Mouse (Mus musculus): ENCODE data around the gene Atg7. TPM values are rescaled to one million over a fixed set of nuclear protein-coding genes. Genes with fewer than 3 reads are reported as not detected.

Gene Atg7
- polyA plus RNA-seq, 1 experiment from 2014 or later: 10.9 TPM

GRCm38 (mm10) chr6:114838872-114839271, 196.0 kb downstream of the Atg7 start:
- no peaks in the 10 kb centered on the region for H3K36me3 ChIP-seq (replicated peaks; ENCODE audit: insufficient read depth, low read length)
- no peak overlapping the region for H3K4me3 ChIP-seq (ENCODE audit: low read depth, low read length)
- no peaks in the 10 kb centered on the region for H3K9me3 ChIP-seq (ENCODE audit: low read length)
- H3K4me2 ChIP-seq (ENCODE audit: low read depth, low read length): no peak overlapping the region
- H3K4me1 ChIP-seq (ENCODE audit: insufficient read depth): peaks cover 7% of the 10 kb centered on the region
- 87% methylated on average over 4 of the region's 4 CpGs for WGBS (ENCODE audit: insufficient replicate concordance)
- no peak overlapping the region for H3K9ac ChIP-seq (replicated peaks)
- TF ChIP-seq CTCF (IDR thresholded peaks at IDR 0.05; ENCODE audit: low read depth) (no peak), EP300 (IDR thresholded peaks at IDR 0.05; ENCODE audit: low read depth) (no peak)
- ATAC-seq (no peak), DNase-seq (no peak)
- H3K27me3 ChIP-seq (ENCODE audit: insufficient read depth, low read length): no peaks in the 10 kb centered on the region
- H3K27ac ChIP-seq (ENCODE audit: low read depth): no peak overlapping the region

GRCm38 (mm10) chr6:114840012-114840411, 197.1 kb downstream of the Atg7 start:
- H3K27ac ChIP-seq (ENCODE audit: low read depth): no peak overlapping the region
- no peak for DNase-seq
- WGBS (ENCODE audit: insufficient replicate concordance): 59% methylated on average over 7 of the region's 7 CpGs
- H3K4me3 ChIP-seq (ENCODE audit: low read depth, low read length): no peak overlapping the region
- ATAC-seq: no peak
- H3K36me3 ChIP-seq (replicated peaks; ENCODE audit: insufficient read depth, low read length): no peaks in the 10 kb centered on the region
- no peaks in the 10 kb centered on the region for H3K9me3 ChIP-seq (ENCODE audit: low read length)
- H3K27me3 ChIP-seq (ENCODE audit: insufficient read depth, low read length): no peaks in the 10 kb centered on the region
- no peak overlapping the region for H3K9ac ChIP-seq (replicated peaks)
- H3K4me1 ChIP-seq (ENCODE audit: insufficient read depth): 0 out of 2 replicates have a peak, but pooled peaks cover 2% of the 10 kb centered on the region
- H3K4me2 ChIP-seq (ENCODE audit: low read depth, low read length): no peak overlapping the region
- no peak for TF ChIP-seq EP300 (IDR thresholded peaks at IDR 0.05; ENCODE audit: low read depth)
- TF ChIP-seq CTCF (IDR thresholded peaks at IDR 0.05; ENCODE audit: low read depth): no peak

GRCm38 (mm10) chr6:114842131-114842530, 199.2 kb downstream of the Atg7 start:
- TF ChIP-seq CTCF (IDR thresholded peaks at IDR 0.05; ENCODE audit: low read depth): no peak
- no peak for TF ChIP-seq EP300 (IDR thresholded peaks at IDR 0.05; ENCODE audit: low read depth)
- 61% methylated on average over 3 of the region's 3 CpGs for WGBS (ENCODE audit: insufficient replicate concordance)

GRCm38 (mm10) chr6:114842863-114843262, 200.0 kb downstream of the Atg7 start:
- Histone ChIP-seq H3K27me3 (ENCODE audit: insufficient read depth, low read length) (no peaks in the 10 kb centered on the region), H3K4me2 (ENCODE audit: low read depth, low read length) (no peak overlapping the region), H3K9me3 (ENCODE audit: low read length) (no peaks in the 10 kb centered on the region), H3K4me1 (ENCODE audit: insufficient read depth) (no peaks in the 10 kb centered on the region; the same call in 1 of the 2 replicates), H3K4me3 (ENCODE audit: low read depth, low read length) (no peak overlapping the region), H3K36me3 (replicated peaks; ENCODE audit: insufficient read depth, low read length) (no peaks in the 10 kb centered on the region), H3K9ac (replicated peaks) (no peak overlapping the region), H3K27ac (ENCODE audit: low read depth) (no peak overlapping the region)
- no peak for DNase-seq
- TF ChIP-seq CTCF (IDR thresholded peaks at IDR 0.05; ENCODE audit: low read depth) (no peak), EP300 (IDR thresholded peaks at IDR 0.05; ENCODE audit: low read depth) (no peak)
- 85% methylated on average over 2 of the region's 2 CpGs for WGBS (ENCODE audit: insufficient replicate concordance)
- ATAC-seq: no peak

More at GRCm38 (mm10) chr6:114842131-114842530, 199.2 kb downstream of the Atg7 start:
- DNase-seq: no peak
- Histone ChIP-seq H3K4me1 (ENCODE audit: insufficient read depth) (no peaks in the 10 kb centered on the region), H3K27me3 (ENCODE audit: insufficient read depth, low read length) (no peaks in the 10 kb centered on the region), H3K9ac (replicated peaks) (no peak overlapping the region), H3K4me2 (ENCODE audit: low read depth, low read length) (no peak overlapping the region), H3K36me3 (replicated peaks; ENCODE audit: insufficient read depth, low read length) (no peaks in the 10 kb centered on the region), H3K27ac (ENCODE audit: low read depth) (no peak overlapping the region), H3K9me3 (ENCODE audit: low read length) (no peaks in the 10 kb centered on the region), H3K4me3 (ENCODE audit: low read depth, low read length) (no peak overlapping the region)
- ATAC-seq: no peak

GRCm38 (mm10) chr6:114846153-114846772, 203.4 kb downstream of the Atg7 start:
- 67% methylated on average over 4 of the region's 4 CpGs for WGBS (ENCODE audit: insufficient replicate concordance)
- H3K9ac ChIP-seq (replicated peaks): no peak overlapping the region
- no peak overlapping the region for H3K4me3 ChIP-seq (ENCODE audit: low read depth, low read length)
- no peaks in the 10 kb centered on the region for H3K27me3 ChIP-seq (ENCODE audit: insufficient read depth, low read length)
- H3K9me3 ChIP-seq (ENCODE audit: low read length): no peaks in the 10 kb centered on the region
- H3K36me3 ChIP-seq (replicated peaks; ENCODE audit: insufficient read depth, low read length): no peaks in the 10 kb centered on the region
- ATAC-seq (no peak), DNase-seq (no peak)
- H3K4me1 ChIP-seq (ENCODE audit: insufficient read depth): peaks cover 5% of the 10 kb centered on the region
- H3K27ac ChIP-seq (ENCODE audit: low read depth): no peak overlapping the region
- H3K4me2 ChIP-seq (ENCODE audit: low read depth, low read length): no peak overlapping the region
- TF ChIP-seq CTCF (IDR thresholded peaks at IDR 0.05; ENCODE audit: low read depth) (no peak), EP300 (IDR thresholded peaks at IDR 0.05; ENCODE audit: low read depth) (no peak)

GRCm38 (mm10) chr6:114847582-114848174, 204.8 kb downstream of the Atg7 start:
- no peak for TF ChIP-seq EP300 (IDR thresholded peaks at IDR 0.05; ENCODE audit: low read depth)
- no peak for TF ChIP-seq CTCF (IDR thresholded peaks at IDR 0.05; ENCODE audit: low read depth)
- Histone ChIP-seq H3K9ac (replicated peaks) (no peak overlapping the region), H3K9me3 (ENCODE audit: low read length) (no peaks in the 10 kb centered on the region), H3K27me3 (ENCODE audit: insufficient read depth, low read length) (no peaks in the 10 kb centered on the region), H3K4me2 (ENCODE audit: low read depth, low read length) (no peak overlapping the region), H3K27ac (ENCODE audit: low read depth) (no peak overlapping the region), H3K36me3 (replicated peaks; ENCODE audit: insufficient read depth, low read length) (no peaks in the 10 kb centered on the region), H3K4me3 (ENCODE audit: low read depth, low read length) (no peak overlapping the region), H3K4me1 (ENCODE audit: insufficient read depth) (peaks cover 5% of the 10 kb centered on the region)
- WGBS (ENCODE audit: insufficient replicate concordance): 68% methylated on average over 12 of the region's 12 CpGs
- DNase-seq (no peak), ATAC-seq (no peak)
